Mouse (Mus musculus) liver, embryonic 11.5 days (tissue): ENCODE results near the gene Col19a1. TPM values are rescaled to one million over a fixed set of nuclear protein-coding genes. Genes with fewer than 3 reads are reported as not detected.

Experiments
- ATAC-seq: fragments of 200-750 bp; cut with Nextera tagmentation; replicated peaks from 2 replicates; pipeline ENCODE4 v1.8.0; 2017; ENCODE audit warnings: moderate number of reproducible peaks, mild to moderate bottlenecking, moderate TSS enrichment, moderate library complexity; ENCODE audit not compliant: low FRiP score
- DNase-seq: peaks from one replicate; pipeline ENCODE4 v3.0.0-alpha.2; 2017; ENCODE audit warnings: low spot score
- H3K27ac ChIP-seq: fragments of 300-500 bp; sonication (generic); 2 replicates; pipeline ENCODE4 v1.5.1; 2014; ENCODE audit warnings: mild to moderate bottlenecking, low read depth, low read length, control low read depth
- H3K27me3 ChIP-seq: fragments of 300-500 bp; sonication (generic); replicated peaks from 2 replicates; pipeline ENCODE4 v1.6.1; 2014; ENCODE audit warnings: low read length, mixed read lengths; ENCODE audit not compliant: control insufficient read depth, insufficient read depth
- H3K36me3 ChIP-seq: fragments of 300-500 bp; sonication (generic); 2 replicates; pipeline ENCODE4 v1.6.1; 2014; ENCODE audit warnings: mild to moderate bottlenecking, low read length, moderate library complexity, mixed read lengths; ENCODE audit not compliant: control insufficient read depth, insufficient read depth
- H3K4me1 ChIP-seq: fragments of 300-500 bp; sonication (generic); replicated peaks from 2 replicates; pipeline ENCODE4 v1.6.1; 2014; ENCODE audit warnings: low read length, mixed read lengths; ENCODE audit not compliant: control insufficient read depth, insufficient read depth
- H3K4me2 ChIP-seq: fragments of 300-500 bp; sonication (generic); 2 replicates; pipeline ENCODE4 v1.6.1; 2014; ENCODE audit warnings: mild to moderate bottlenecking, control low read depth, moderate library complexity
- H3K4me3 ChIP-seq: fragments of 300-500 bp; sonication (generic); 2 replicates; pipeline ENCODE4 v1.5.1; 2014; ENCODE audit warnings: low read depth, low read length, control low read depth
- H3K9ac ChIP-seq: fragments of 300-500 bp; sonication (generic); 2 replicates; pipeline ENCODE4 v1.6.1; 2014; ENCODE audit warnings: low read depth, low read length, control low read depth
- H3K9me3 ChIP-seq: fragments of 300-500 bp; sonication (generic); 2 replicates; pipeline ENCODE4 v1.6.1; 2016; ENCODE audit warnings: low read length, inconsistent platforms, mixed read lengths; ENCODE audit not compliant: control insufficient read depth
- WGBS: fragments of 180-500 bp; shearing (Covaris S2); extraction: QIAGEN DNeasy Blood & Tissue Kit; methylation state at CpG from one replicate; pipeline ENCODE4 v1.1.7; 2014; 5-methylcytosine and 5-hydroxymethylcytosine counted together
- polyA plus RNA-seq: library from polyadenylated mRNA; unstranded; fragments of >200 nt; fragmentation: Nextera tagmentation; extraction: Ambion mirVana; gene quantifications from 2 replicates; pipeline ENCODE4 v1.2.1, GENCODE M21; 2014

Gene Col19a1
- polyA plus RNA-seq, 1 experiment from 2014 or later = 0.23 TPM

DNA sequence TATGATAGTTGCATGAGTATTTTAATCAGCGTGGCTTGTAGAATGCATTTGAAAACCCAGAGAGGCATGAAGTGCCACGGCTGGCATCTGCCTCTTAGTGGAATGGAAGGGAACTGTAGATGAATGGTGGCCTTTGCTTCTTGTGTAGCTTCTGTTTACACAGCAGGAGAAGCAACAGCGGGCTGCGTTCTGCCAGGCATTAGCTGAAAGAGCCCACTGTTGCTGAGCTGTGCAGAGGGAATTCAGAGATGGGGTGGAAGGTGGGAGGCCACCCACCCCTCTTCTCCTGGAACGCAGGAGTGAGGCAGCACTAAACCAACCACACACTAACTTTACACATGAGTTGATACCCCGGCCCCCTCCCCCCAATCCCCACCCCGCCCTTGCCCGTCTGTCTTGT is 356.8 kb downstream of the Col19a1 start:
- H3K4me3 ChIP-seq = no peak overlapping the region
- ATAC-seq (no peak), DNase-seq (no peak)
- H3K27me3 ChIP-seq = no peaks in the 10 kb centered on the region
- H3K9ac ChIP-seq = no peak overlapping the region
- H3K4me2 ChIP-seq = no peak overlapping the region
- H3K36me3 ChIP-seq = no peaks in the 10 kb centered on the region
- H3K9me3 ChIP-seq = no peaks in the 10 kb centered on the region
- no peaks in the 10 kb centered on the region; the same call in 1 of the 2 replicates for H3K4me1 ChIP-seq
- H3K27ac ChIP-seq = no peak overlapping the region
- WGBS = 48% methylated on average over 8 of the region's 8 CpGs

GRCm38 (mm10) chr1:24229552-24229951 is 357.7 kb downstream of the Col19a1 start:
- H3K36me3 ChIP-seq = no peaks in the 10 kb centered on the region

DNA sequence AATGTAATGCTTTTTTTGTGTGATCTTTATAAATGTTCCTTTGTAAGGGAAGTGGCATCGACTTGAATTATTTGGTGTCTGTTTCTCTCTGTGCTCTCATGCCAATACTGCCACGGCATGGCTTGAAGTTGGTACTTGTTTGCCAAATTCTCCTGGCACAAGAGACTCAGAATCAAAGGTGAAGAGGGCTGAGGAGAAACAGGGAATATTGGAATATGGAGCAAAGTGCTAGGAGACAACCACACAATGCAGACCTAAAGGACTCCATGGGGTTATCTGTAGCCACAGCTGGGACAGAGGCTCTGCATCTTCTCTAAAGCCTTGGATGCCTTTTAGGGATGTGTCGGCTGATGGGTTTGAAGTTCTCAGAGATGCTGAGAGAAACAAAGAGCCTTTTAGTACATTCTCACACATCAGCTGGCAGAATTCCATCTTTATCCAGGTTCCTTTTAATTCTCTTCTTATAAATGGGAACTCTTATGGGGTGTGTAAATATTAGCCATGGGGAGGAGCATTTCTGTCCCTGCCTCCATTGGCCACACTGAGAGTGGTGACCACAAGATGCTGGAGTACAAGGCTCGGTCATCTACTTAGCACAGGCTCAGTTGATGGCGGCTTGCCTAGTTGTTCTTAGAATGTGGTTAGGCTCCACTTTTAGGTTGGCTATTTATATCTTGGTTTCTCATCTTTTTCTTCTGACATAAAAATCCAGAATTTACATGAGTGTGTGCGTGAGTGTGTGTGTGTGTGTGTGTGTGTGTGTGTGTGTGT is 360.1 kb downstream of the Col19a1 start:
- WGBS = 73% methylated on average over 6 of the region's 6 CpGs
- ATAC-seq (no peak), DNase-seq (no peak)
- Histone ChIP-seq H3K4me2 (no peak overlapping the region), H3K27me3 (no peaks in the 10 kb centered on the region), H3K4me1 (no peaks in the 10 kb centered on the region; the same call in 1 of the 2 replicates), H3K9ac (no peak overlapping the region), H3K27ac (no peak overlapping the region), H3K4me3 (no peak overlapping the region), H3K9me3 (no peaks in the 10 kb centered on the region), H3K36me3 (no peaks in the 10 kb centered on the region)

More at GRCm38 (mm10) chr1:24229552-24229951, 357.7 kb downstream of the Col19a1 start:
- Histone ChIP-seq H3K27me3 (no peaks in the 10 kb centered on the region), H3K9ac (no peak overlapping the region), H3K4me1 (no peaks in the 10 kb centered on the region; the same call in 1 of the 2 replicates), H3K27ac (no peak overlapping the region), H3K9me3 (no peaks in the 10 kb centered on the region), H3K4me3 (no peak overlapping the region), H3K4me2 (no peak overlapping the region)
- 69% methylated on average over 1 of the region's 1 CpGs for WGBS
- DNase-seq (no peak), ATAC-seq (no peak)

GRCm38 (mm10) chr1:24225825-24226526 is 361.3 kb downstream of the Col19a1 start:
- 82% methylated on average over 4 of the region's 4 CpGs for whole genome bisulfite sequencing
- H3K27ac ChIP-seq = no peak overlapping the region
- no peak overlapping the region for H3K4me2 ChIP-seq
- no peak overlapping the region for H3K4me3 ChIP-seq
- no peak for ATAC-seq
- H3K27me3 ChIP-seq = no peaks in the 10 kb centered on the region
- DNase-seq = no peak
- H3K9me3 ChIP-seq = no peaks in the 10 kb centered on the region
- no peaks in the 10 kb centered on the region for H3K36me3 ChIP-seq
- no peaks in the 10 kb centered on the region; the same call in 1 of the 2 replicates for H3K4me1 ChIP-seq
- no peak overlapping the region for H3K9ac ChIP-seq

DNA sequence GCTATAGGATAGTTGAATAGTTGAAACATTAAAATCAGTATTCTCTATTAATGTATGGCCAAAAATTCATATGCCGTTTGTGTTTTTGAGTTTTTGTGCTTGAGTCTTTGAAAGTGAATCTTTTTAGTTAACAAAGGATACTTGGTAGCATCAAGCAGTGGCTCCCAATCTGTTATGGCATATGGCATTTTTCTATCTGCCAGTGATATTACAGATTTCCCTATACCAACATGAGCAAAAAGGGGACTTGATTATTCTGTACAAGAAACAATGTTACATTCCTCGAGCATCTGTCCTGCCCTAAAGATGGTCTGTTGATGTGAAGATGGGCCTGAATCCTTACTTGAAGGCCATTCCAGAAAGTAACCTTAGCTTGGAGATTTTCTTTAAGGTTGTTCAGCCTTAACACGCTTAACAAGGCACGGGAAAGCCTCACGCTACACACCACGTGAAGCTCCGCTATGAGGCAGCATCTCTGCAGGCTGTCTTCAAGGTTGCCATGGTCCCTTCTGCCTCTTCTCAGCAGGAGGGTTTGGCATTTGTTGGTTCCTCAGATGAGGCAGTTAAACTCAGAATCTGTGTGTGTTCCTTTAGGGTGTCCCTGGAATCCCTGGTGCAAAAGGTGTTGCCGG is 364.2 kb downstream of the Col19a1 start:
- Histone ChIP-seq H3K4me2 (no peak overlapping the region), H3K27me3 (no peaks in the 10 kb centered on the region), H3K9me3 (no peaks in the 10 kb centered on the region), H3K27ac (no peak overlapping the region), H3K9ac (no peak overlapping the region), H3K4me1 (no peaks in the 10 kb centered on the region), H3K4me3 (no peak overlapping the region), H3K36me3 (no peaks in the 10 kb centered on the region)
- DNase-seq = no peak
- WGBS = 83% methylated on average over 8 of the region's 8 CpGs
- ATAC-seq = no peak

DNA sequence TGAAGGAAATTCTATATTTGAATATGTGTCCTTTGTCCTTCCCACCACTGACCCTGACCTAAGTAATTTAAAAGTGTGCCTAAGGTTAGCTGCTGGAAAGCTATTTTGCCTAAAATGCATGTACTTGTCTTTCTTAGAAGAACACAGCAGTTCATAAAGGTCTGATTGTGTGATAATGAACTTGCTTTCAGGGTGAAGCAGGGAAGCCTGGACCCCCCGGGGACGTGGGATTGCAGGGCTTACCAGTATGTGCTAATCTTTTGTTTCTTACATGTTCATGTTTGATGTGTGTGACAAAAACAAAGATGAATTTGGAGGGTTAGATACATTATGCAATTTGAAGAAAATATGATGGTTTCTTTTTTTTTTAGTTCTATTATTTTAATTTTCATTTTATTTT is 365.0 kb downstream of the Col19a1 start:
- Histone ChIP-seq H3K27ac (no peak overlapping the region), H3K36me3 (no peaks in the 10 kb centered on the region), H3K4me3 (no peak overlapping the region), H3K4me2 (no peak overlapping the region), H3K27me3 (no peaks in the 10 kb centered on the region), H3K4me1 (no peaks in the 10 kb centered on the region), H3K9me3 (no peaks in the 10 kb centered on the region), H3K9ac (no peak overlapping the region)
- WGBS = 84% methylated on average over 2 of the region's 2 CpGs
- ATAC-seq = no peak
- DNase-seq = no peak

- Histone ChIP-seq H3K27me3 (no peaks in the 10 kb centered on the region), H3K9ac (no peak overlapping the region), H3K4me1 (no peaks in the 10 kb centered on the region), H3K36me3 (no peaks in the 10 kb centered on the region), H3K4me2 (no peak overlapping the region), H3K9me3 (no peaks in the 10 kb centered on the region), H3K27ac (no peak overlapping the region), H3K4me3 (no peak overlapping the region)
- ATAC-seq (no peak), DNase-seq (no peak)
- WGBS = 73% methylated on average over 6 of the region's 6 CpGs
Observed at GRCm38 (mm10) chr1:24219041-24219440, 368.2 kb downstream of the Col19a1 start.
